Mouse (Mus musculus) granulocyte monocyte progenitor cell, adult 5-6 weeks (primary cell): ENCODE data around the gene Atraid. TPM values are rescaled to one million over a fixed set of nuclear protein-coding genes. Genes with fewer than 3 reads are reported as not detected.

Experiments
- ATAC-seq: replicated peaks from 2 replicates; pipeline ENCODE4 v1.8.0; 2016; ENCODE audit warnings: mild to moderate bottlenecking, moderate TSS enrichment, inconsistent platforms; ENCODE audit not compliant: poor library complexity, severe bottlenecking
- total RNA-seq, 2 experiments: library from RNA; stranded (forward) in 1 of 2; stranded (reverse) in 1 of 2; fragments of 200-712, 200-1000 nt in 1 of 2; fragments of >200 nt in 1 of 2; fragmentation: Nextera tagmentation in 1 of 2; gene quantifications; 2 replicates each; pipeline ENCODE4 v1.2.3; 2014 to 2017

Atraid gene
- total RNA-seq, 2 experiments from 2014 or later: 42.7 to 44.7 TPM

DNA sequence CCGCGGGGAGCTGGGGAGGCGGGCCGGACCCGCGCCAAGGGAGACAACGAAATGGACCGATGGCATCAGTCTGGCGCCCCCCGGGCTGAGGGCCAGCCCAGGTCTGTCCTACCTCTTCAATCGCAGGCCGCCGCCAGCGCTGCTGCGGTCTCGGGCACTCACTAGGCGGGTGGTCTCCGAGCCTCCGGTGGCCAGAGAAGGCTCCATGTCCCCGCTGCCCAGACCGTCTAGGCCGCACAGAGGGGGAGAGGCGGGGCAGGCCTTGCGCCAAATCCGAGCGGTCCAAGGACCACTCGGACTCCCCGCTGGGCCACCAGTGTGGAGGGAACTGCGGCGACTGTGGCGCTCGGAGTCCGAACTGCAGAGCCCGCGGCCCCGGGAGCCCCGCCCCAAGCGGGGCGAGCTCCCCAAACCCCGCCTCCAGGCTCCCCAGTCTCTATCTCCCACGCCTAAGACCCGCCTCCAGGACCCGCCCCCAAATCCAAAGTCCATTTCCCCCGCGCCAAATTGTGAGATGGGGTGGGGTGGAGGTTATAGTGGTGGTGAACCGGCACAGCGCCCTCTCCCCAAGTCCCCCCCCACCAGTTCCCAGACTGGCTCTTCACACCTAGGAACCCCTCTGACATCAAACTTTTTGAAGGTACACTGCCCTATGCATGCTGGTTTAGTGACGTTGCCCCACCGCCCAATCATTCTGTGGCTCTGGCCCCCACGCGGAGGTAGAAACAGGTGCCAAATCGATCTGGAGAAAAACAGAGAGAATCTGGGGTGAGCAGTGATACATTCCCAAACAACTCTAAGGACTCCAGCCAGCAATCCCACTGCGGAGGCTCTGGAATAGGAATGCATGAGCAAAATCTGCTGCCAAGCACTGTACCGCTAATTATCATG lies 45.3 kb downstream of the Atraid start:
- peak; percentile 21 for ATAC-seq

DNA sequence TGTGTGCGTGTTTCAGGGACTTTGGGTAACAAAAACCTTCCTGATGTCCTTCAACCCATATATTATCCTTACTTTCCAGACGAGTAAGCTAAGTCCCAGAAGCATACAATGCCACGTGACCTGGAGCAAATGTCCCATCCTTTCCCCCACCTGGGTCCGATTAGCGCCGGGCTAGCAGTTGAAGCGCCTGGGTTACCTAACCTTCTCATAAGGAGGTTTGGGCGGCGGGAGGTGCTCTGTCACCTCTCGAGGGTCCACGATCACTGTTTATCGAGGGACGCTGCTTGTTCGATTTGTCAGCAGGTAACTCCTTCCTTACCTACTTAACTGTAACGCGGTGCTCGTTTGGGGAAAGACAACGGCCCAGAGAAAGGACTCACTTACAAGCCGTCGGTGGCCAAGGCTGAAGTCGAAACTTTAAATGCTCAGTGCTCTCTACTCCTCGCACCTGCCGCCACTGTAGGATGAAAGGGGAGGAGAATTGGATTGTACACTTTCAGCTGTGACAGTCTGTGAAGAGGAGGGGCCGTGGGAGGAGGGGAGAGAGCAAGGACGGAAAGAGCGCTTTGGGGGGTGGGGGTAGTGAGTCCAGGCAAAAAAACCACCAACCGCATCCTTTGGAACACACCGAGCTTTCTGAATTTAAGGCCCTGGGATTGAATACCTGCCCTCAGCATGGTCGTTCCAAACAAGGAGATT lies 46.1 kb downstream of the Atraid start:
- ATAC-seq: no peak

DNA sequence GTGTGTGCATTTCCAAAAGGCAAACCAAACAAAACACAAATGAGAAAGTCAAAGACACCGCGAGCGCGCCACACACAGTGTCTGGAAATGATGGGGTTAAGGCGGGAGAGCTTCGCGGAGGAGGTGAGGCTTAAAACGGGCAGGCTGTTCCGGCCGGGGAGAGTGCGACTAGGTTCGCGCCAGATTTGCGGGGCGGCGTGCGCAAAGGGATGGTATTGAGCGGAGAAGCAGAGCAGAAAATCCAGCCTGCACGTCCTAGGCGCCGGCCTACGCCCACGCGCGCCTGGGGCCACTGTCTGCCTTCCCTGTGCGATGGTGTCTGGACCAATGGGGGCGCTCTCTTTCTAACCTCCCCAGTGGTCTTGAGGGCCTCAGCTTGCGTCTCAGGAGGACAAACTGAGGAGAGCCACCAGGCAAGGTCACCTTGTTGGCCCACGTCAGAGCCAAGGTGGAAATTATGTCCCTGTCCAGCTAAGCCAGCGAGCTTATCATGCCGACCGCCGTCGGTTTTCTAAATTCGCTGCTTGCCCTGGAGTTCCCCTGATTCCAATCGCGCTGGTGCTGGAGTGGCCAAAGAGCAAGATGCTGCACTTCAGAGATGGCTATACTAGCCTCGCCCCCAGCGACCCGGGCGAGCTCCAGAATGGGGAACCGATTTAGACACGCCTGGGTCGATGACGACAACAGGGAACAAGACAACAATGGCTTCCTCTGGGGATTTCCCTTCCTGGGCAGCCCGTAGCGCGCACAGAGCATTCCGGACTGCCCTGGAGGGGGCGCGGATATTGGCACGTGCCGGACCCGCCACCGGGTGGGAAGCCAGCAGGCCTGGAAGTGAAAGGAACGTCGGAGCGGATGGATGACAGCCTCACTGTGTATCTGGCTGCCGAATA lies 46.9 kb downstream of the Atraid start:
- peak; percentile 95 for ATAC-seq

DNA sequence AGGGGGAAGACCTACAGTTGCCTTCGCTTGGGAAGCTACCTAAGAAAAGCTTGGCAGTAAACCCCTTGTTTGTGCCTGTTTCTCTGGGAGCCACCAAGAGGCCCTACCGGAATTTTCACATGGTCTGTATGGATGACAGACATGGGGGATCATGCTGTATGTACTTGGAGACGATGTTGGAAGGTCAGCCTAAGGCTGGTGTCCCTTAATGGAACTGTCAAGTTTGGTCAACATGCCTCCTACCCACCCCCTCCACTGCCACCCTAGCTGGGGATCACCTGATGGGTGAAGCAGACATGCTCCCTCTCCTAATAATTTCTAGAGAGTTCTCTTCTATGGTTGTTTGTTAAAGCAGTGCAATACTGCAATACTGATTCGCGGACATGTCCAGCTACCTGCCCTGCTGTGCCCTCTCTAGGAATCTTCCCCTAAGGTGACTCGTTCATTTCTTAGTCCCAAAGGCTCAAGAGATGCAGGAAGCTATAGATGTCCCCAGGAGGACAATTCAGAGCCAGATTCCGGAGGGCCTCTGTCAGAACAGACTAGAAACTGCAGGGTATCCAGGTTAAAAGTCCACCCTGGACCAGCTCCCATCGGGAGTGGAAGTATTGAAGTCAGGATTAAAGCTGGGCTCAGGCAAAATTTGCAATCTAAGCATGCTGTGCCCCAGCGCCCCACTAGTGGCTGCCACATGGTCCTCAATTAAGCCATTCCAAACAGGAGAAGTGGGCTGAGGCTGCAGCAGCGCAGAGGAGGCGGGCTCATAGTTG lies 47.8 kb downstream of the Atraid start:
- no peak for ATAC-seq

Other genes starting within 250 kb of the Atraid start
- gene Mapre3, start 233.7 kb upstream of the Atraid start, total RNA-seq (2014; fragmentation: Nextera tagmentation): not detected in 2 replicates
- not detected in 2 replicates for gene Mapre3, start 233.7 kb upstream of the Atraid start, total RNA-seq (2017)
- gene Tmem214, start 180.3 kb upstream of the Atraid start, total RNA-seq (2014; fragmentation: Nextera tagmentation): 40.7 and 48.5 TPM in 2 replicates
- gene Tmem214, start 180.3 kb upstream of the Atraid start, total RNA-seq (2017): 21.5 and 24.9 TPM in 2 replicates
- gene Agbl5, start 159.6 kb upstream of the Atraid start, total RNA-seq (2014; fragmentation: Nextera tagmentation): 8.9 and 27.6 TPM in 2 replicates
- gene Agbl5, start 159.6 kb upstream of the Atraid start, total RNA-seq (2017): 7.7 and 12.5 TPM in 2 replicates
- gene Ost4, start 140.5 kb upstream of the Atraid start, total RNA-seq (2014; fragmentation: Nextera tagmentation): 361 and 454 TPM in 2 replicates
- gene Ost4, start 140.5 kb upstream of the Atraid start, total RNA-seq (2017): 300 and 325 TPM in 2 replicates
- gene Emilin1, start 134.9 kb upstream of the Atraid start, total RNA-seq (2014; fragmentation: Nextera tagmentation): 78.8 and 147 TPM in 2 replicates
- 124 and 152 TPM in 2 replicates for gene Emilin1, start 134.9 kb upstream of the Atraid start, total RNA-seq (2017)
- 84.7 and 111 TPM in 2 replicates for gene Khk, start 126.9 kb upstream of the Atraid start, total RNA-seq (2014; fragmentation: Nextera tagmentation)
- gene Khk, start 126.9 kb upstream of the Atraid start, total RNA-seq (2017): 66.4 and 80.2 TPM in 2 replicates
- gene Cgref1, start 102.7 kb upstream of the Atraid start, total RNA-seq (2014; fragmentation: Nextera tagmentation): not detected in 2 replicates
- 0.62 TPM in 1 of 2 replicates, not detected in the other for gene Cgref1, start 102.7 kb upstream of the Atraid start, total RNA-seq (2017)
- gene Preb, start 88.0 kb upstream of the Atraid start, total RNA-seq (2014; fragmentation: Nextera tagmentation): 103 and 127 TPM in 2 replicates
- gene Preb, start 88.0 kb upstream of the Atraid start, total RNA-seq (2017): 42.7 and 67.9 TPM in 2 replicates
- gene Tcf23, start 79.7 kb upstream of the Atraid start, total RNA-seq (2014; fragmentation: Nextera tagmentation): not detected in 2 replicates
- gene Tcf23, start 79.7 kb upstream of the Atraid start, total RNA-seq (2017): not detected in 2 replicates
- 7.2 and 7.9 TPM in 2 replicates for gene Slc5a6, start 612 bp downstream of the Atraid start, total RNA-seq (2014; fragmentation: Nextera tagmentation)
- 5.8 and 8.8 TPM in 2 replicates for gene Slc5a6, start 612 bp downstream of the Atraid start, total RNA-seq (2017)
- 57.4 and 70.3 TPM in 2 replicates for gene Cad, start 6.5 kb downstream of the Atraid start, total RNA-seq (2014; fragmentation: Nextera tagmentation)
- 23.1 and 39.5 TPM in 2 replicates for gene Cad, start 6.5 kb downstream of the Atraid start, total RNA-seq (2017)
- gene Dnajc5g, start 58.0 kb downstream of the Atraid start, total RNA-seq (2014; fragmentation: Nextera tagmentation): not detected in 2 replicates
- gene Dnajc5g, start 58.0 kb downstream of the Atraid start, total RNA-seq (2017): not detected in 2 replicates
- gene Slc30a3, start 59.9 kb downstream of the Atraid start, total RNA-seq (2014; fragmentation: Nextera tagmentation): not detected in 2 replicates
- gene Slc30a3, start 59.9 kb downstream of the Atraid start, total RNA-seq (2017): not detected in 2 replicates
- gene Trim54, start 68.4 kb downstream of the Atraid start, total RNA-seq (2014; fragmentation: Nextera tagmentation): not detected in 2 replicates
- gene Trim54, start 68.4 kb downstream of the Atraid start, total RNA-seq (2017): not detected in 2 replicates
- gene Ucn, start 90.5 kb downstream of the Atraid start, total RNA-seq (2014; fragmentation: Nextera tagmentation): not detected in 2 replicates
- gene Ucn, start 90.5 kb downstream of the Atraid start, total RNA-seq (2017): not detected in 2 replicates
- 19.6 and 42.3 TPM in 2 replicates for gene Mpv17, start 105.9 kb downstream of the Atraid start, total RNA-seq (2014; fragmentation: Nextera tagmentation)
- 20.9 and 32.9 TPM in 2 replicates for gene Mpv17, start 105.9 kb downstream of the Atraid start, total RNA-seq (2017)
- gene Gm29609, start 131.6 kb downstream of the Atraid start, total RNA-seq (2014; fragmentation: Nextera tagmentation): 1.5 and 6.6 TPM in 2 replicates
- 0.36 TPM in 1 of 2 replicates, not detected in the other for gene Gm29609, start 131.6 kb downstream of the Atraid start, total RNA-seq (2017)
- 94.6 and 100 TPM in 2 replicates for gene Gtf3c2, start 131.8 kb downstream of the Atraid start, total RNA-seq (2014; fragmentation: Nextera tagmentation)
- gene Gtf3c2, start 131.8 kb downstream of the Atraid start, total RNA-seq (2017): 52.0 and 59.8 TPM in 2 replicates
- gene Snx17, start 144.9 kb downstream of the Atraid start, total RNA-seq (2014; fragmentation: Nextera tagmentation): 53.3 and 65.5 TPM in 2 replicates
- 36.5 and 58.9 TPM in 2 replicates for gene Snx17, start 144.9 kb downstream of the Atraid start, total RNA-seq (2017)
- 68.3 and 91.6 TPM in 2 replicates for gene Eif2b4, start 145.1 kb downstream of the Atraid start, total RNA-seq (2014; fragmentation: Nextera tagmentation)
- gene Eif2b4, start 145.1 kb downstream of the Atraid start, total RNA-seq (2017): 50.0 and 65.6 TPM in 2 replicates
- gene Zfp513, start 154.0 kb downstream of the Atraid start, total RNA-seq (2014; fragmentation: Nextera tagmentation): 10.6 and 15.4 TPM in 2 replicates
- gene Zfp513, start 154.0 kb downstream of the Atraid start, total RNA-seq (2017): 5.9 and 6.9 TPM in 2 replicates
- gene Ppm1g, start 172.4 kb downstream of the Atraid start, total RNA-seq (2014; fragmentation: Nextera tagmentation): 155 and 167 TPM in 2 replicates
- 175 and 201 TPM in 2 replicates for gene Ppm1g, start 172.4 kb downstream of the Atraid start, total RNA-seq (2017)
- gene Nrbp1, start 192.6 kb downstream of the Atraid start, total RNA-seq (2014; fragmentation: Nextera tagmentation): 65.6 and 75.4 TPM in 2 replicates
- gene Nrbp1, start 192.6 kb downstream of the Atraid start, total RNA-seq (2017): 79.2 and 99.5 TPM in 2 replicates
- gene Gm9970, start 192.9 kb downstream of the Atraid start, total RNA-seq (2014; fragmentation: Nextera tagmentation): not detected in 2 replicates
- gene Gm9970, start 192.9 kb downstream of the Atraid start, total RNA-seq (2017): not detected in 2 replicates
- gene Krtcap3, start 203.4 kb downstream of the Atraid start, total RNA-seq (2014; fragmentation: Nextera tagmentation): 1.6 and 19.8 TPM in 2 replicates
- 1.6 and 4.7 TPM in 2 replicates for gene Krtcap3, start 203.4 kb downstream of the Atraid start, total RNA-seq (2017)
- gene Ift172, start 242.8 kb downstream of the Atraid start, total RNA-seq (2014; fragmentation: Nextera tagmentation): 16.5 and 29.2 TPM in 2 replicates
- 12.7 and 44.9 TPM in 2 replicates for gene Ift172, start 242.8 kb downstream of the Atraid start, total RNA-seq (2017)
- gene Fndc4, start 247.8 kb downstream of the Atraid start, total RNA-seq (2014; fragmentation: Nextera tagmentation): not detected in 2 replicates
- gene Fndc4, start 247.8 kb downstream of the Atraid start, total RNA-seq (2017): not detected in 2 replicates
- not detected in 2 replicates for gene Gckr, start 249.1 kb downstream of the Atraid start, total RNA-seq (2014; fragmentation: Nextera tagmentation)
- not detected in 2 replicates for gene Gckr, start 249.1 kb downstream of the Atraid start, total RNA-seq (2017)